Mouse (Mus musculus) spleen, embryonic (tissue): ENCODE results near the gene Tcf7l1.

ENCODE experiments used
- CTCF ChIA-PET: fragments of 350-600 bp; sonication (Branson Sonifier 250); formaldehyde crosslinking; loops from one replicate; lab custom pipeline; 2022; lab: Charles Lee

The Tcf7l1 gene

GRCm38 (mm10) chr6:72630370-72630769, 158.7 kb downstream of the Tcf7l1 start:
- CTCF ChIA-PET: interaction anchor here (0.7 kb wide), 1 partner anchor 38 kb away, joined by 3 read pairs; no protein-coding TSS in a partner anchor

- CTCF ChIA-PET: no interaction called here
These were observed 161.8 kb downstream of the Tcf7l1 start for GRCm38 (mm10) chr6:72627276-72627675.

GRCm38 (mm10) chr6:72626391-72626790, 162.7 kb downstream of the Tcf7l1 start:
- CTCF ChIA-PET: interaction anchor here (0.7 kb wide), 1 partner anchor 317 kb away, joined by 3 read pairs; no protein-coding TSS in a partner anchor

GRCm38 (mm10) chr6:72623661-72624402, 165.2 kb downstream of the Tcf7l1 start:
- CTCF ChIA-PET: no interaction called here

GRCm38 (mm10) chr6:72622917-72623316, 166.1 kb downstream of the Tcf7l1 start:
- CTCF ChIA-PET: interaction anchor here (0.6 kb wide), 1 partner anchor 136 kb away, joined by 6 read pairs; no protein-coding TSS in a partner anchor

- CTCF ChIA-PET: no interaction called here
These were observed 168.1 kb downstream of the Tcf7l1 start for GRCm38 (mm10) chr6:72620920-72621319.

GRCm38 (mm10) chr6:72619734-72620532, 169.1 kb downstream of the Tcf7l1 start:
- CTCF ChIA-PET: no interaction called here

- CTCF ChIA-PET: interaction anchor here (0.6 kb wide), 1 partner anchor 14 kb away, joined by 9 read pairs; no protein-coding TSS in a partner anchor
These were observed 172.3 kb downstream of the Tcf7l1 start, which contains the start of gene Tgoln1 for GRCm38 (mm10) chr6:72616643-72617288. Gene Tgoln1 (minus strand): TSS chr6:72617000.

GRCm38 (mm10) chr6:72615561-72616375, 173.3 kb downstream of the Tcf7l1 start:
- CTCF ChIA-PET: interaction anchor here (0.6 kb wide), 1 partner anchor 13 kb away, joined by 9 read pairs; no protein-coding TSS in a partner anchor

GRCm38 (mm10) chr6:72615151-72615550, 173.9 kb downstream of the Tcf7l1 start:
- CTCF ChIA-PET: no interaction called here

- CTCF ChIA-PET: no interaction called here
These were observed 178.8 kb downstream of the Tcf7l1 start for GRCm38 (mm10) chr6:72610261-72610660.

- CTCF ChIA-PET: no interaction called here
These were observed 180.3 kb downstream of the Tcf7l1 start for GRCm38 (mm10) chr6:72608662-72609184.

GRCm38 (mm10) chr6:72607676-72608075, 181.4 kb downstream of the Tcf7l1 start:
- CTCF ChIA-PET: no interaction called here

GRCm38 (mm10) chr6:72607060-72607459, 182.0 kb downstream of the Tcf7l1 start:
- CTCF ChIA-PET: no interaction called here

- CTCF ChIA-PET: no interaction called here
These were observed 185.0 kb downstream of the Tcf7l1 start for GRCm38 (mm10) chr6:72604066-72604465.

- CTCF ChIA-PET: no interaction called here
These were observed 187.3 kb downstream of the Tcf7l1 start for GRCm38 (mm10) chr6:72601732-72602131.

GRCm38 (mm10) chr6:72600771-72601170, 188.3 kb downstream of the Tcf7l1 start:
- CTCF ChIA-PET: no interaction called here

GRCm38 (mm10) chr6:72600216-72600615, 188.8 kb downstream of the Tcf7l1 start:
- CTCF ChIA-PET: no interaction called here

GRCm38 (mm10) chr6:72598791-72599557, 190.1 kb downstream of the Tcf7l1 start:
- CTCF ChIA-PET: no interaction called here
